Mouse (Mus musculus): ENCODE results near the gene Tmem198.

DNA sequence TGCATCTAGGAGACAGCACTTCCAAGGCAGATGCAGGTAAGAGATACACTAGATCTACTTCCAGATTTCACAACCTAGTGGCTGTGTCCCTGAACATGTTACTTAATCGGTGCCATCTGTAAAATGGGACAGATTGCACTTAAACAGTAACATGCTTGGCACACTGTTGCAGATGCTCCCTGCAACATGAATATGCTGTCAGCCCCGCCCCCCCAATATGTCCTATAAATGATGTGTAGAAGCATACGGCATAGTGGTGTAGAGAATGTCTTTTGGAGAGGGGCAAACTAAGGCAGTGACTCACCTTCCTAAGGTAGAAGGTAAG, 1.4 kb upstream of the Tmem198 start:
- TF ChIP-seq CTCF (IDR thresholded peaks at IDR 0.05; ENCODE audit: low read depth): no peak
- no peak for TF ChIP-seq EP300 (IDR thresholded peaks at IDR 0.05; ENCODE audit: low read depth)
